Mouse (Mus musculus) layer of hippocampus, adult 18-20 months (tissue): ENCODE data around the gene Ubr3. TPM values are rescaled to one million over a fixed set of nuclear protein-coding genes. Genes with fewer than 3 reads are reported as not detected.
"Not testable (repeated sequence)": the region's sequence is repeated elsewhere in the genome, so short reads cannot be mapped to it uniquely, and the experiment has no call there.

Source experiments
- DNase-seq, 2 experiments: peaks; one replicate each; pipeline ENCODE4 v3.0.0; 2022; ENCODE audit warnings: low spot score in 2 of 2
- total RNA-seq, 2 experiments: library from RNA; stranded (reverse); gene quantifications; 2 replicates each; pipeline ENCODE4 v1.2.3; 2021

Gene Ubr3
- total RNA-seq, 2 experiments from 2014 or later = 106 to 118 TPM

GRCm38 (mm10) chr2:69903541-69903940 lies 6.5 kb downstream of the Ubr3 start:
- no peak for DNase-seq

- DNase-seq = not testable (repeated sequence)
These were observed 10.3 kb downstream of the Ubr3 start for GRCm38 (mm10) chr2:69907394-69907793.

GRCm38 (mm10) chr2:69912801-69913200 lies 15.8 kb downstream of the Ubr3 start:
- no peak for DNase-seq

GRCm38 (mm10) chr2:69917301-69917700 lies 20.3 kb downstream of the Ubr3 start:
- no peak for DNase-seq

GRCm38 (mm10) chr2:69924943-69925342 lies 27.9 kb downstream of the Ubr3 start:
- no peak for DNase-seq

- DNase-seq = no peak
These were observed 39.3 kb downstream of the Ubr3 start for GRCm38 (mm10) chr2:69936331-69936730.

GRCm38 (mm10) chr2:69939226-69939625 lies 42.2 kb downstream of the Ubr3 start:
- no peak for DNase-seq

GRCm38 (mm10) chr2:69939649-69940048 lies 42.6 kb downstream of the Ubr3 start:
- DNase-seq = no peak

- no peak for DNase-seq
These were observed 44.5 kb downstream of the Ubr3 start for GRCm38 (mm10) chr2:69941391-69942030.

GRCm38 (mm10) chr2:69952849-69953248 lies 55.8 kb downstream of the Ubr3 start:
- DNase-seq = no peak

- DNase-seq = peak in 1 of 2 experiments; percentile 29
These were observed 58.6 kb downstream of the Ubr3 start for GRCm38 (mm10) chr2:69955635-69956034.

- no peak for DNase-seq
These were observed 60.6 kb downstream of the Ubr3 start for GRCm38 (mm10) chr2:69957622-69958021.

GRCm38 (mm10) chr2:69974896-69975295 lies 77.8 kb downstream of the Ubr3 start:
- no peak for DNase-seq

- no peak for DNase-seq
These were observed 92.2 kb downstream of the Ubr3 start for GRCm38 (mm10) chr2:69989224-69989623.

GRCm38 (mm10) chr2:69990647-69991046 lies 93.6 kb downstream of the Ubr3 start:
- DNase-seq = no peak

- DNase-seq = not testable (repeated sequence)
These were observed 97.2 kb downstream of the Ubr3 start for GRCm38 (mm10) chr2:69994082-69994736.

- no peak for DNase-seq
These were observed 97.7 kb downstream of the Ubr3 start for GRCm38 (mm10) chr2:69994779-69995178.

GRCm38 (mm10) chr2:69999097-69999770 lies 102.2 kb downstream of the Ubr3 start:
- DNase-seq = peak in 1 of 2 experiments; percentile 20

GRCm38 (mm10) chr2:70000316-70000715 lies 103.3 kb downstream of the Ubr3 start:
- DNase-seq = no peak

GRCm38 (mm10) chr2:70006492-70006891 lies 109.4 kb downstream of the Ubr3 start:
- no peak for DNase-seq

- no peak for DNase-seq
These were observed 115.9 kb downstream of the Ubr3 start for GRCm38 (mm10) chr2:70012941-70013340.

- no peak for DNase-seq
These were observed 121.2 kb downstream of the Ubr3 start for GRCm38 (mm10) chr2:70018236-70018635.
